Mouse (Mus musculus) lung, embryonic 15.5 days (tissue): ENCODE results near the gene Bach2. TPM values are rescaled to one million over a fixed set of nuclear protein-coding genes. Genes with fewer than 3 reads are reported as not detected.

Experiments
- ATAC-seq: fragments of 200-750 bp; cut with Nextera tagmentation; 2 replicates; pipeline ENCODE4 v1.8.0; 2017; ENCODE audit warnings: moderate number of reproducible peaks, borderline replicate concordance; ENCODE audit not compliant: low FRiP score, low TSS enrichment; ENCODE audit errors: extremely low read depth
- H3K27ac ChIP-seq: fragments of 300-500 bp; sonication (generic); 2 replicates; pipeline ENCODE4 v1.5.1; 2015; ENCODE audit warnings: moderate library complexity, mild to moderate bottlenecking, inconsistent platforms
- H3K27me3 ChIP-seq: fragments of 300-500 bp; sonication (generic); 2 replicates; pipeline ENCODE4 v1.6.1; 2015; ENCODE audit warnings: inconsistent platforms
- H3K36me3 ChIP-seq: fragments of 300-500 bp; sonication (generic); 2 replicates; pipeline ENCODE4 v1.6.1; 2015; ENCODE audit warnings: inconsistent platforms
- H3K4me1 ChIP-seq: fragments of 300-500 bp; sonication (generic); 2 replicates; pipeline ENCODE4 v1.6.1; 2015; ENCODE audit warnings: inconsistent platforms
- H3K4me2 ChIP-seq: fragments of 300-500 bp; sonication (generic); 2 replicates; pipeline ENCODE4 v1.6.1; 2015; ENCODE audit warnings: inconsistent platforms, mild to moderate bottlenecking, moderate library complexity
- H3K4me3 ChIP-seq: fragments of 300-500 bp; sonication (generic); 2 replicates; pipeline ENCODE4 v1.5.1; 2015; ENCODE audit warnings: mild to moderate bottlenecking, inconsistent platforms
- H3K9ac ChIP-seq: fragments of 300-500 bp; sonication (generic); 2 replicates; pipeline ENCODE4 v1.6.1; 2015; ENCODE audit warnings: inconsistent platforms
- H3K9me3 ChIP-seq: fragments of 300-500 bp; sonication (generic); 2 replicates; pipeline ENCODE4 v1.6.1; 2016; ENCODE audit warnings: inconsistent platforms
- WGBS: fragments of 180-500 bp; shearing (Covaris S2); methylation state at CpG from one replicate; pipeline ENCODE4 v1.1.7; 2015; 5-methylcytosine and 5-hydroxymethylcytosine counted together
- polyA plus RNA-seq: library from polyadenylated mRNA; unstranded; fragments of >200 nt; fragmentation: Nextera tagmentation; extraction: Ambion mirVana; gene quantifications from 2 replicates; pipeline ENCODE4 v1.2.1, GENCODE M21; 2015

The Bach2 gene
- polyA plus RNA-seq, 1 experiment from 2014 or later, result 10.5 TPM

DNA sequence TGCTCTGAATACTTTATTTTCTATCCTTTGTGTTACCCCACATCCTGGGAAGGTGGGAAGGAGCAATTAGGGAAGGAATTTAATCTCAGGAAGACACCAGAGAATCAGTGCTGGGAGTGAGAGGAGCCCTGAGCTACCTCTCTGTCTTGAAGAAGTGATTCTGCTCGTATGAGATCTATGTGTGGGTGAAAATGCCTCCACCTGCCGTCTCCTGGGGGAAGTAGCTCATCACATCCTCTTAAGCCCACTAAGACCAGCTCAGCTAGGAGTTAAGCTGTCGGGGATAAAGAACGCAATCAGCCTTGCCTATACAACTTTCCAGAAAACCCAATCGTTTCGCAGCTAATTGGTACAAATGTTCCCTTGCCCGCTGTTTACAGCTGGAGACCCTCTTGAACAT lies 174.5 kb downstream of the Bach2 start:
- Histone ChIP-seq H3K4me2 (no peak overlapping the region), H3K9me3 (no peaks in the 10 kb centered on the region), H3K4me1 (no peaks in the 10 kb centered on the region), H3K36me3 (no peaks in the 10 kb centered on the region), H3K27ac (no peak overlapping the region), H3K27me3 (no peaks in the 10 kb centered on the region), H3K4me3 (no peak overlapping the region), H3K9ac (no peak overlapping the region)
- no peak for ATAC-seq
- WGBS, result 60% methylated on average over 7 of the region's 7 CpGs

DNA sequence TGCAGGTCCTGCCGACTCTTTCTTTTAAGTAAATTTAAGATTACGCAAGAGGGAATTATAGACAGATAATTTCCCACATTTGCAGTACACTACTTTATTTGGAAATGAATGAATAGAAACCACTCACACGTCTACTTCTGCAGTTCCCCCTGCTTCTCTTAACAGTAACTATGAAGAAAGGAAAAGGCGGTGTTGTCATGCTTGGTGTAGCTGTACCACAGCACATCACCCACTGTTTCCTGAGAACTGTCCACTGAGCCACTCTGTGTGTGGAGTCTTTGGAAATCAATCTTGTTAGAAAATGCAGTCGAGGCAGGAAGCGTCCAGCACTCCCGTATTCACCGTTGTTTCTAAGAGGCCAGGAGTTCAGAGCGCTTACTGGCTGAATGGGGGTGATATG lies 174.9 kb downstream of the Bach2 start:
- 72% methylated on average over 9 of the region's 9 CpGs for WGBS
- Histone ChIP-seq H3K9me3 (no peaks in the 10 kb centered on the region), H3K4me2 (no peak overlapping the region), H3K27ac (no peak overlapping the region), H3K4me3 (no peak overlapping the region), H3K4me1 (no peaks in the 10 kb centered on the region), H3K27me3 (no peaks in the 10 kb centered on the region), H3K9ac (no peak overlapping the region), H3K36me3 (no peaks in the 10 kb centered on the region)
- no peak for ATAC-seq

GRCm38 (mm10) chr4:32414959-32415358 lies 176.4 kb downstream of the Bach2 start:
- Histone ChIP-seq H3K36me3 (no peaks in the 10 kb centered on the region), H3K4me2 (no peak overlapping the region), H3K4me3 (no peak overlapping the region), H3K27ac (no peak overlapping the region), H3K27me3 (no peaks in the 10 kb centered on the region), H3K9me3 (no peaks in the 10 kb centered on the region), H3K4me1 (no peaks in the 10 kb centered on the region), H3K9ac (no peak overlapping the region)
- ATAC-seq, result no peak
- 73% methylated on average over 7 of the region's 7 CpGs for WGBS

DNA sequence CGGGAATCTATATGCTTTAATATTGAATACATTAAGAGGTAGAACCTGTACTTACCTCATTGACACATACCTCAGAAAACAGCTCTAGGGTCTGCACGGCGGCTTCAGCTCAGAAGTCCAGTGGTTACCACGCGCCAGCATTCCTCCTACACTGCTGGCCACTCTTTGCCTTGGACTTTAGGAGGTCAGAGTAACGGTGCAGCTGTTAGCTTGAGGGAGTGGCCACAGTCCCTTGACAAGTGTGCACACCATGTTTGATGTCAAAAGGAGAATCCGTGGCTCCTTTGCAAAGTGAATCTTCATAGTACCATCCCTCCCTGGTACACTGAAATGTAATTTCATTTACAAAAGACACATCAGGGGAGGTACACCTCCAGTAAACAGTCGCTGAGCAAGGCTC lies 179.3 kb downstream of the Bach2 start:
- no peak for ATAC-seq
- no peaks in the 10 kb centered on the region for H3K36me3 ChIP-seq
- no peaks in the 10 kb centered on the region for H3K9me3 ChIP-seq
- no peaks in the 10 kb centered on the region for H3K27me3 ChIP-seq
- H3K27ac ChIP-seq, result no peak overlapping the region
- WGBS, result 83% methylated on average over 8 of the region's 8 CpGs
- H3K9ac ChIP-seq, result no peak overlapping the region
- no peak overlapping the region for H3K4me3 ChIP-seq
- no peaks in the 10 kb centered on the region for H3K4me1 ChIP-seq
- no peak overlapping the region for H3K4me2 ChIP-seq

DNA sequence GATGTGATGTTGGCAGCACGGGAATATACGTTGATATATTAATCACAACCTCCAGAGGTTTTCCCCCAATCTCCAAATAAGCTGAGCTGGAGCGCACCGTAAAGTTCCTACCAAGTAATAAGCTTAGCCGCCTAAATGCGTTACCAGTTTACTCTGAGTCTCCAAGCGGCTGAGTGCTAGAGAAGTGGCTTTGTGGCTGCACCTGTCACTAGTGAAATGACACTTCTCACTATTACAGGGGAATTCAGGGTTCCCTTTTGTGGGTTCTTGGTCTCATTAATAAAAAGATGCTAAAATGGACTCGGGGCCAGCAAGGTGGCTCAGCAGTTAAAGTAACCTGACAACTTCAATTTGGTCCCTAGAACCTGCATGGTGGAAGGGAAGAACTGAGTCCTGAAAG lies 183.0 kb downstream of the Bach2 start:
- 87% methylated on average over 8 of the region's 8 CpGs for WGBS

DNA sequence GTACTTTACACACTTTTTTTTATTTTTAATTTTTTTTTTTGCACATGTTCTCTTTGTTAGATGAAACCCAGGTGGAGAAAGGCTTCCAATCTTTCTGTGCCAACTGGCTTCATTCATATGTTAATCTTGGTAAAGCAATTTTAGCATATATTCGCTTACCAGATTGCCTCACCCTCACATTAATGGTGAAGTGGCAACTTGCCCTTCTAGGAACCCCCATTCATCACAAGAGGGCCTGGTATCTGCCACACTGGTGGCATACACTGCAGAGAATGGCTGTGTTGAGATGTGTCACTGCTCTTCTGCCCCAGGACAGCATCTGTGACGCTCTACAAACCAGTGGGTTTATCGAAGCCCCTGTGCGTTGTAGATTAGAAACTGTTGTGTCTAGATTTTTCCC lies 183.8 kb downstream of the Bach2 start:
- ATAC-seq, result no peak
- no peaks in the 10 kb centered on the region for H3K36me3 ChIP-seq
- H3K27me3 ChIP-seq, result no peaks in the 10 kb centered on the region
- no peak overlapping the region for H3K4me2 ChIP-seq
- H3K4me1 ChIP-seq, result 0 out of 2 replicates have a peak, but pooled peaks cover 3% of the 10 kb centered on the region
- H3K9ac ChIP-seq, result no peak overlapping the region
- WGBS, result 91% methylated on average over 4 of the region's 4 CpGs
- no peak overlapping the region for H3K27ac ChIP-seq
- no peaks in the 10 kb centered on the region for H3K9me3 ChIP-seq
- H3K4me3 ChIP-seq, result no peak overlapping the region

More for the DNA sequence above, 183.0 kb downstream of the Bach2 start:
- Histone ChIP-seq H3K27ac (no peak overlapping the region), H3K4me1 (0 out of 2 replicates have a peak, but pooled peaks cover 3% of the 10 kb centered on the region), H3K9ac (no peak overlapping the region), H3K9me3 (no peaks in the 10 kb centered on the region), H3K36me3 (no peaks in the 10 kb centered on the region), H3K4me2 (no peak overlapping the region), H3K4me3 (no peak overlapping the region), H3K27me3 (no peaks in the 10 kb centered on the region)
- ATAC-seq, result no peak

DNA sequence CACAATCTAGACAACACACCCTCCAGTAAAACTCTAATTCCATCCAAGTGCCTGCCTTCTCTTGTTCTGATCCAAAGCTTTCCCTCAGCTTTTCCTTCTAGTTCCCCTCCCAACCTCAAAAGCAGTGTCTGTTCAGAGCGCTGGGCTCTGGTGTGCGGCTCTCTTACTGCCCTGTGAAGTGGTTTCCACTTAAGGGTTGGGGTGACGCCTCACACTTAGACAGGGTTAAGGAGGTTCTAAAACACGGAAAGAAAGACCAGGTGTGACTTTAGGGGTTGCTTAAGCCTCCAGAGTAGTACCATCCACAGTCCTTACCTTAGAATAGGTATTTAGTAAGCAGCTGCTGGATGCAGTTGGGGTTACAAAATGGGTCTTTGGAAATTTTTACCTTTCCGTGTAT lies 185.1 kb downstream of the Bach2 start:
- H3K27ac ChIP-seq, result no peak overlapping the region
- no peaks in the 10 kb centered on the region for H3K9me3 ChIP-seq
- no peaks in the 10 kb centered on the region for H3K27me3 ChIP-seq
- no peak overlapping the region for H3K4me3 ChIP-seq
- H3K4me1 ChIP-seq, result 0 out of 2 replicates have a peak, but pooled peaks cover 3% of the 10 kb centered on the region
- H3K36me3 ChIP-seq, result no peaks in the 10 kb centered on the region
- 64% methylated on average over 5 of the region's 5 CpGs for WGBS
- no peak overlapping the region for H3K9ac ChIP-seq
- H3K4me2 ChIP-seq, result no peak overlapping the region
- ATAC-seq, result 0 out of 2 replicates have a peak, but pooled peaks have one; percentile 35

GRCm38 (mm10) chr4:32424434-32424833 lies 185.8 kb downstream of the Bach2 start:
- H3K4me3 ChIP-seq, result no peak overlapping the region
- no peak overlapping the region for H3K27ac ChIP-seq
- no peaks in the 10 kb centered on the region for H3K27me3 ChIP-seq
- H3K4me1 ChIP-seq, result 0 out of 2 replicates have a peak, but pooled peaks cover 3% of the 10 kb centered on the region
- 66% methylated on average over 7 of the region's 7 CpGs for WGBS
- H3K9me3 ChIP-seq, result no peaks in the 10 kb centered on the region
- ATAC-seq, result no peak
- no peak overlapping the region for H3K9ac ChIP-seq
- H3K4me2 ChIP-seq, result no peak overlapping the region
- no peaks in the 10 kb centered on the region for H3K36me3 ChIP-seq

DNA sequence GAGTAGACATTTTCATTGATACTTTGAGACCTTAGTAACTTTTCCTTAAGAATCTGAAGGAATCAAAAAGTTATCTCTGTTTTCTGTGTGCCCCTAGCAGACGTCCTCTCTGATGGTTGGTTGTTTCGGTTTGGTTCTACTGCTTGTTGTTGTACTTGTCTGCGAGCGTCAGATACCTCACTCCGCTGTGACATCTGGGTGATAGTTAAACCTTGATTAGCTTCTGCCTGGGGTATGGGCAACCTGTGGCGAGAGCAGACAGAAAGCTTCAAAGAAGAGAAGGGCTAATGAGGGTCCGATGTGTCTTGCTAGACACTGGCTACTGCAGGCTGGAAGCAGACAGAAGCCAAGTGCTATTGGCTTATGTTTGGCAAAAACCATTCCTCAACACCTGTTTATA lies 186.5 kb downstream of the Bach2 start:
- ATAC-seq, result no peak
- WGBS, result 81% methylated on average over 7 of the region's 7 CpGs
- H3K9ac ChIP-seq, result no peak overlapping the region

DNA sequence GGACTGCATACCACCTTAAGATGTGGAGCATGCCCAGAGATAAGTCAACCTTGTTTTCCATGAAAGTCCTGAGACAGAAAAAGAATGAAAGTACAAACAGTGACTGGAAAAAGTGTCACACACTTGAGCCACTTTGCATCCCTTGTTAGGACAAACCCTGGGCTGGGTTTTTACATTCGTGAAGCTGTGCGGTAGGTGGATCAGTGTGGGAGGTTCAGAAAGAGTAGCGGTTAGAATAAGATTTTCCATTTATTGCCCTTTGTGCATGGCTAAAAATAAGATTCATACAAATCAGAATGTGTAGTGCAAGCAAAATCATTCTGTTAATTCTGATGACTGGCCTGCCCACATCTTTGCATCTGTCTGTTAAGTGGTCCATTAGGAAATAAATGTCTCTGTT lies 187.0 kb downstream of the Bach2 start:
- Histone ChIP-seq H3K4me3 (no peak overlapping the region), H3K27ac (no peak overlapping the region), H3K9ac (no peak overlapping the region), H3K9me3 (no peaks in the 10 kb centered on the region), H3K4me1 (0 out of 2 replicates have a peak, but pooled peaks cover 4% of the 10 kb centered on the region), H3K4me2 (no peak overlapping the region), H3K27me3 (no peaks in the 10 kb centered on the region), H3K36me3 (no peaks in the 10 kb centered on the region)
- 84% methylated on average over 3 of the region's 3 CpGs for WGBS
- no peak for ATAC-seq

More for the DNA sequence above, 186.5 kb downstream of the Bach2 start:
- Histone ChIP-seq H3K27me3 (no peaks in the 10 kb centered on the region), H3K4me1 (0 out of 2 replicates have a peak, but pooled peaks cover 3% of the 10 kb centered on the region), H3K36me3 (no peaks in the 10 kb centered on the region), H3K27ac (no peak overlapping the region), H3K9me3 (no peaks in the 10 kb centered on the region), H3K4me2 (no peak overlapping the region), H3K4me3 (no peak overlapping the region)

DNA sequence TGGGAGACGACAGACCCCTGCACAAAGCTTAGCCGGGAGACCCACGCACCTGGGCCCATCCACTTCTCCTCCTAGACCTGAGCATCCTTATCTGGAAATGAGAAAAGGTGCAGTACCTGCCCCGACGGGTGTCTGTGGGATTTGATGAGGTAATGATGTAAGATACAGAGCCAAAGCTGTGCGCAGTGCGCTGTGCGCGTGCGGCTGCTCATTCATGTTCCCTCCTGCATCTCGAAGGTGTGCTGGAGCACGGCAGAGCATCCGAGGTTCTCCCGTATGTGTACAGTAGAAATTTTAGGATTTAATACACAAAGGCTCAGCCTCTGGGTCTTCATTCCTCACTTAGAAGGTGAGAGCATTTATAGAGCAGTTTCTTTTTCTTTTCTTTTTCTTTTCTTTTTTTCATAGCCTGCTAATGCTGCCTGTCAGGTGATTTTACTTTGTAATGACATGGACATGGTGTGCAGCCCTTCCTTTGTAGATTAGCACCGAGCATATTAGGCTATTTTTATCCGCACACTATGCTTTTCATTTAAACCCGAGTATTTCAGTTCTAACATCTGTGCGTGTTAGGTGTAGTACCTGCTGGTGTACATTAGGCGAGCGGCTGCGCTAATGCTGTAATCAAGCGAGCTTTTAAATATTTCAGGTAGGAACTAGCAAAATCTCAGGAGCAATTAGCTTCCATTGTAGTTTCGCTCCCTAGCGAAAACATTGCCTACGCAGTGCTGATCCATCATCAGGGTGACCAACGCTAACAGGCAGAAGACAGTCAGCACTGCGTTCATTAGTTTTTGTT lies 188.4 kb downstream of the Bach2 start:
- no peaks in the 10 kb centered on the region for H3K9me3 ChIP-seq
- no peaks in the 10 kb centered on the region for H3K36me3 ChIP-seq
- H3K4me1 ChIP-seq, result peaks cover 13% of the 10 kb centered on the region; the same call in 1 of the 2 replicates
- no peaks in the 10 kb centered on the region for H3K27me3 ChIP-seq
- H3K4me2 ChIP-seq, result no peak overlapping the region
- H3K4me3 ChIP-seq, result no peak overlapping the region
- WGBS, result 81% methylated on average over 27 of the region's 27 CpGs
- ATAC-seq, result no peak
- H3K27ac ChIP-seq, result no peak overlapping the region
- H3K9ac ChIP-seq, result no peak overlapping the region

- ATAC-seq, result no peak
- Histone ChIP-seq H3K27ac (no peak overlapping the region), H3K9me3 (no peaks in the 10 kb centered on the region), H3K4me2 (no peak overlapping the region), H3K9ac (no peak overlapping the region), H3K4me3 (no peak overlapping the region), H3K27me3 (no peaks in the 10 kb centered on the region), H3K4me1 (peaks cover 22% of the 10 kb centered on the region), H3K36me3 (no peaks in the 10 kb centered on the region)
- WGBS, result 80% methylated on average over 9 of the region's 9 CpGs
Measured at GRCm38 (mm10) chr4:32428738-32429137, 190.1 kb downstream of the Bach2 start.
